Mouse (Mus musculus) forebrain, embryonic 12.5 days (tissue): ENCODE measurements around the gene Cox5a. TPM values are rescaled to one million over a fixed set of nuclear protein-coding genes. Genes with fewer than 3 reads are reported as not detected.

Source experiments
- ATAC-seq: fragments of 200-750 bp; cut with Nextera tagmentation; 2 replicates; pipeline ENCODE4 v1.8.0; 2017; ENCODE audit warnings: moderate TSS enrichment; ENCODE audit not compliant: low FRiP score
- H3K27ac ChIP-seq: fragments of 300-500 bp; sonication (generic); 2 replicates; pipeline ENCODE4 v1.5.1; 2016; ENCODE audit warnings: mild to moderate bottlenecking
- H3K27me3 ChIP-seq: fragments of 300-500 bp; sonication (generic); 2 replicates; pipeline ENCODE4 v1.6.1; 2016; ENCODE audit warnings: mild to moderate bottlenecking
- H3K36me3 ChIP-seq: fragments of 300-500 bp; sonication (generic); replicated peaks from 2 replicates; pipeline ENCODE4 v1.6.1; 2016; ENCODE audit warnings: mild to moderate bottlenecking
- H3K4me1 ChIP-seq: fragments of 300-500 bp; sonication (generic); 2 replicates; pipeline ENCODE4 v1.6.1; 2016
- H3K4me2 ChIP-seq: fragments of 300-500 bp; sonication (generic); 2 replicates; pipeline ENCODE4 v1.6.1; 2016; ENCODE audit warnings: mild to moderate bottlenecking, moderate library complexity
- H3K4me3 ChIP-seq: fragments of 300-500 bp; sonication (generic); replicated peaks from 2 replicates; pipeline ENCODE4 v1.5.1; 2016; ENCODE audit warnings: mild to moderate bottlenecking
- H3K9ac ChIP-seq: fragments of 300-500 bp; sonication (generic); 2 replicates; pipeline ENCODE4 v1.6.1; 2016; ENCODE audit warnings: mild to moderate bottlenecking
- H3K9me3 ChIP-seq: fragments of 300-500 bp; sonication (generic); 2 replicates; pipeline ENCODE4 v1.6.1; 2016
- WGBS: fragments of 180-500 bp; shearing (Covaris S2); methylation state at CpG from one replicate; pipeline ENCODE4 v1.1.7; 2016; 5-methylcytosine and 5-hydroxymethylcytosine counted together
- polyA plus RNA-seq: library from polyadenylated mRNA; unstranded; fragments of >200 nt; fragmentation: Nextera tagmentation; extraction: Ambion mirVana; gene quantifications from 2 replicates; pipeline ENCODE4 v1.2.1, GENCODE M21; 2016

Cox5a gene
- 694 and 697 TPM in 2 replicates for polyA plus RNA-seq

GRCm38 (mm10) chr9:57521056-57521911 is at the start of gene Cox5a:
Cox5a (plus strand) TSS chr9:57521274.
- Histone ChIP-seq H3K4me1 (peaks cover 26% of the 10 kb centered on the region), H3K27ac (peak within 1 kb of the TSS; percentile 90), H3K27me3 (no peaks in the 10 kb centered on the region), H3K36me3 (no peaks in the 10 kb centered on the region), H3K9me3 (no peaks in the 10 kb centered on the region), H3K4me2 (peak within 1 kb of the TSS; percentile 85), H3K9ac (peak within 1 kb of the TSS; percentile 97), H3K4me3 (peak within 1 kb of the TSS; percentile 97)
- peak; percentile 97 for ATAC-seq
- under 1% methylated on average over 94 of the region's 95 CpGs for WGBS

GRCm38 (mm10) chr9:57485774-57486173 is 35.3 kb upstream of the Cox5a start:
- Histone ChIP-seq H3K4me2 (no peak overlapping the region), H3K27me3 (peaks cover 12% of the 10 kb centered on the region), H3K27ac (no peak overlapping the region), H3K9ac (no peak overlapping the region), H3K4me1 (peaks cover 3% of the 10 kb centered on the region; the same call in 1 of the 2 replicates), H3K9me3 (no peaks in the 10 kb centered on the region), H3K36me3 (no peaks in the 10 kb centered on the region), H3K4me3 (no peak overlapping the region)
- WGBS = 14% methylated on average over 7 of the region's 7 CpGs
- ATAC-seq = no peak

- WGBS = 76% methylated on average over 7 of the region's 7 CpGs
- no peak overlapping the region for H3K27ac ChIP-seq
- no peak for ATAC-seq
Measured at GRCm38 (mm10) chr9:57487807-57488206, 33.3 kb upstream of the Cox5a start.

GRCm38 (mm10) chr9:57493532-57493931 is 27.5 kb upstream of the Cox5a start:
- H3K9me3 ChIP-seq = no peaks in the 10 kb centered on the region
- H3K27me3 ChIP-seq = peaks cover 11% of the 10 kb centered on the region
- H3K9ac ChIP-seq = no peak overlapping the region
- H3K36me3 ChIP-seq = no peaks in the 10 kb centered on the region
- no peak overlapping the region for H3K27ac ChIP-seq
- no peaks in the 10 kb centered on the region; the same call in 1 of the 2 replicates for H3K4me1 ChIP-seq
- WGBS = 94% methylated on average over 2 of the region's 2 CpGs
- no peak overlapping the region for H3K4me2 ChIP-seq
- ATAC-seq = no peak
- no peak overlapping the region for H3K4me3 ChIP-seq

More at GRCm38 (mm10) chr9:57487807-57488206, 33.3 kb upstream of the Cox5a start:
- Histone ChIP-seq H3K4me1 (peaks cover 3% of the 10 kb centered on the region; the same call in 1 of the 2 replicates), H3K27me3 (peaks cover 12% of the 10 kb centered on the region), H3K4me3 (no peak overlapping the region), H3K9me3 (no peaks in the 10 kb centered on the region), H3K36me3 (no peaks in the 10 kb centered on the region), H3K9ac (no peak overlapping the region), H3K4me2 (no peak overlapping the region)

- Histone ChIP-seq H3K4me2 (no peak overlapping the region), H3K36me3 (no peaks in the 10 kb centered on the region), H3K4me1 (no peaks in the 10 kb centered on the region; the same call in none of the 2 replicates), H3K27me3 (peaks cover 22% of the 10 kb centered on the region), H3K9ac (no peak overlapping the region), H3K9me3 (no peaks in the 10 kb centered on the region), H3K4me3 (no peak overlapping the region), H3K27ac (no peak overlapping the region)
- no peak for ATAC-seq
Measured at GRCm38 (mm10) chr9:57494970-57495369, 26.1 kb upstream of the Cox5a start.

GRCm38 (mm10) chr9:57497236-57497635 is 23.8 kb upstream of the Cox5a start:
- Histone ChIP-seq H3K27ac (no peak overlapping the region), H3K9ac (no peak overlapping the region), H3K9me3 (no peaks in the 10 kb centered on the region), H3K36me3 (no peaks in the 10 kb centered on the region), H3K4me3 (no peak overlapping the region), H3K4me2 (no peak overlapping the region), H3K4me1 (peaks cover 12% of the 10 kb centered on the region), H3K27me3 (peaks cover 44% of the 10 kb centered on the region)
- no peak for ATAC-seq
- WGBS = 81% methylated on average over 5 of the region's 5 CpGs

GRCm38 (mm10) chr9:57498536-57498935 is 22.5 kb upstream of the Cox5a start:
- Histone ChIP-seq H3K4me3 (no peak overlapping the region), H3K36me3 (no peaks in the 10 kb centered on the region), H3K4me2 (no peak overlapping the region; the same call in 1 of the 2 replicates), H3K27ac (peak overlapping the region; percentile 59; the same call in 1 of the 2 replicates), H3K9me3 (no peaks in the 10 kb centered on the region), H3K9ac (no peak overlapping the region), H3K4me1 (peaks cover 25% of the 10 kb centered on the region), H3K27me3 (peaks cover 55% of the 10 kb centered on the region)
- 45% methylated on average over 7 of the region's 7 CpGs for WGBS
- no peak for ATAC-seq

GRCm38 (mm10) chr9:57501452-57501851 is 19.6 kb upstream of the Cox5a start:
- peak; percentile 5 for ATAC-seq
- Histone ChIP-seq H3K9ac (peak overlapping the region; percentile 40; the same call in 1 of the 2 replicates), H3K27me3 (peaks cover 83% of the 10 kb centered on the region), H3K9me3 (no peaks in the 10 kb centered on the region), H3K36me3 (no peaks in the 10 kb centered on the region), H3K4me1 (peaks cover 51% of the 10 kb centered on the region), H3K27ac (peak overlapping the region; percentile 90), H3K4me3 (peak overlapping the region; percentile 29), H3K4me2 (peak overlapping the region; percentile 89)
- under 1% methylated on average over 13 of the region's 13 CpGs for WGBS

GRCm38 (mm10) chr9:57501861-57502260 is 19.2 kb upstream of the Cox5a start:
- Histone ChIP-seq H3K4me1 (peaks cover 51% of the 10 kb centered on the region), H3K4me2 (peak overlapping the region; percentile 89), H3K9me3 (no peaks in the 10 kb centered on the region), H3K36me3 (no peaks in the 10 kb centered on the region), H3K27me3 (peaks cover 85% of the 10 kb centered on the region), H3K4me3 (peak overlapping the region; percentile 29), H3K9ac (peak overlapping the region; percentile 40; the same call in 1 of the 2 replicates), H3K27ac (peak overlapping the region; percentile 90)
- peak; percentile 71 for ATAC-seq
- 0% methylated on average over 20 of the region's 20 CpGs for WGBS

- H3K27me3 ChIP-seq = peaks cover 84% of the 10 kb centered on the region
- peak overlapping the region; percentile 90 for H3K27ac ChIP-seq
- H3K36me3 ChIP-seq = no peaks in the 10 kb centered on the region
- WGBS = 3% methylated on average over 23 of the region's 23 CpGs
- H3K4me2 ChIP-seq = peak overlapping the region; percentile 89
- ATAC-seq = no peak
- peak overlapping the region; percentile 44 for H3K4me3 ChIP-seq
- peaks cover 51% of the 10 kb centered on the region for H3K4me1 ChIP-seq
- no peak overlapping the region for H3K9ac ChIP-seq
- H3K9me3 ChIP-seq = no peaks in the 10 kb centered on the region
Measured at GRCm38 (mm10) chr9:57502911-57503621, 18.0 kb upstream of the Cox5a start.

GRCm38 (mm10) chr9:57503622-57504380 is 17.3 kb upstream of the Cox5a start, which contains the start of gene Rpp25:
Rpp25 (plus strand) TSS chr9:57504026.
- peak; percentile 45 for ATAC-seq
- Histone ChIP-seq H3K27ac (peak within 1 kb of the TSS; percentile 90), H3K4me1 (peaks cover 51% of the 10 kb centered on the region), H3K4me2 (peak within 1 kb of the TSS; percentile 89), H3K27me3 (peaks cover 84% of the 10 kb centered on the region), H3K9me3 (no peaks in the 10 kb centered on the region), H3K36me3 (no peaks in the 10 kb centered on the region), H3K9ac (peak within 1 kb of the TSS; percentile 42), H3K4me3 (peak within 1 kb of the TSS; percentile 44)
- WGBS = under 1% methylated on average over 46 of the region's 46 CpGs

- no peaks in the 10 kb centered on the region for H3K9me3 ChIP-seq
- H3K27ac ChIP-seq = no peak overlapping the region
- H3K4me3 ChIP-seq = peak overlapping the region; percentile 44
- peak overlapping the region; percentile 42 for H3K9ac ChIP-seq
- H3K4me2 ChIP-seq = peak overlapping the region; percentile 89
- WGBS = under 1% methylated on average over 34 of the region's 34 CpGs
- H3K4me1 ChIP-seq = peaks cover 51% of the 10 kb centered on the region
- no peaks in the 10 kb centered on the region for H3K36me3 ChIP-seq
- ATAC-seq = peak; percentile 27
- peaks cover 79% of the 10 kb centered on the region for H3K27me3 ChIP-seq
Measured at GRCm38 (mm10) chr9:57504381-57504700, 16.7 kb upstream of the Cox5a start.
